ENCODE assay signal across 10 mouse cellular contexts in genomic region chr2:83744276-83744952, GRCm38 (mm10). TPM values are rescaled to one million over a fixed set of nuclear protein-coding genes. Genes with fewer than 3 reads are reported as not detected.
DNase-seq lines count a peak whose midpoint lies in the region; ATAC-seq and TF ChIP-seq lines count a peak whose summit lies in the region.
"Had no signal": no experiment of that assay in that cellular context is flagged by ENCODE, and none has a peak within 500 bp of the region (broad histone marks: within the 10 kb centered on the region; RNA-seq: fewer than 3 reads in every experiment).

No protein-coding gene starts in this region.

- H3K4me1 ChIP-seq in heart, embryonic 12.5 days (replicated peaks): peaks cover 30% of the 10 kb centered on the region
- peaks cover 6% of the 10 kb centered on the region for H3K4me1 ChIP-seq in liver, embryonic 11.5 days (replicated peaks; ENCODE audit: control insufficient read depth, insufficient read depth, low read length)
- peaks cover 6% of the 10 kb centered on the region for H3K4me1 ChIP-seq in liver, postnatal 0 days (ENCODE audit: insufficient read depth)
- H3K4me1 ChIP-seq in stomach, embryonic 15.5 days: peaks cover 11% of the 10 kb centered on the region

- H3K9ac ChIP-seq in heart, embryonic 12.5 days: 0 out of 2 replicates have a peak overlapping the region, but pooled peaks have one; percentile 6
- no peak overlapping the region for H3K9ac ChIP-seq in liver, embryonic 11.5 days (ENCODE audit: low read depth, low read length)
- H3K9ac ChIP-seq in liver, postnatal 0 days (replicated peaks): no peak overlapping the region
- H3K9ac ChIP-seq in stomach, embryonic 15.5 days: no peak overlapping the region

- H3K27me3 ChIP-seq in heart, embryonic 12.5 days (replicated peaks): no peaks in the 10 kb centered on the region
- no peaks in the 10 kb centered on the region for H3K27me3 ChIP-seq in liver, embryonic 11.5 days (replicated peaks; ENCODE audit: control insufficient read depth, insufficient read depth, low read length)
- no peaks in the 10 kb centered on the region for H3K27me3 ChIP-seq in liver, postnatal 0 days (ENCODE audit: insufficient read depth, low read length)
- no peaks in the 10 kb centered on the region for H3K27me3 ChIP-seq in stomach, embryonic 15.5 days (replicated peaks)

- H3K4me3 ChIP-seq in heart, embryonic 12.5 days: no peak overlapping the region
- no peak overlapping the region for H3K4me3 ChIP-seq in liver, embryonic 11.5 days (ENCODE audit: low read depth, low read length)
- H3K4me3 ChIP-seq in liver, postnatal 0 days (ENCODE audit: low read depth, low read length): no peak overlapping the region
- no peak overlapping the region for H3K4me3 ChIP-seq in stomach, embryonic 15.5 days (replicated peaks)

- H3K9me3 ChIP-seq in heart, embryonic 12.5 days (replicated peaks): no peaks in the 10 kb centered on the region
- no peaks in the 10 kb centered on the region for H3K9me3 ChIP-seq in liver, embryonic 11.5 days (ENCODE audit: control insufficient read depth, low read length)
- no peaks in the 10 kb centered on the region for H3K9me3 ChIP-seq in liver, postnatal 0 days (ENCODE audit: low read length)
- H3K9me3 ChIP-seq in stomach, embryonic 15.5 days: no peaks in the 10 kb centered on the region

- TF ChIP-seq CTCF in liver, postnatal 0 days (IDR thresholded peaks at IDR 0.05; ENCODE audit: low read depth): no peak

- peaks cover 25% of the 10 kb centered on the region for H3K36me3 ChIP-seq in heart, embryonic 12.5 days
- H3K36me3 ChIP-seq in liver, embryonic 11.5 days (ENCODE audit: control insufficient read depth, insufficient read depth, low read length): peaks cover 5% of the 10 kb centered on the region; the same call in 1 of the 2 replicates
- peaks cover 9% of the 10 kb centered on the region for H3K36me3 ChIP-seq in liver, postnatal 0 days (replicated peaks; ENCODE audit: insufficient read depth, low read length)
- H3K36me3 ChIP-seq in stomach, embryonic 15.5 days: peaks cover 10% of the 10 kb centered on the region

- TF ChIP-seq EP300 in liver, postnatal 0 days (IDR thresholded peaks at IDR 0.05; ENCODE audit: low read depth): no peak

- ATAC-seq in heart, embryonic 12.5 days (ENCODE audit: insufficient number of reproducible peaks, low FRiP score): peak; percentile 17; the same call in 1 of the 2 replicates
- 0 out of 2 replicates have a peak, but pooled peaks have one; percentile 22 for ATAC-seq in liver, embryonic 11.5 days (replicated peaks; ENCODE audit: low FRiP score)
- ATAC-seq in liver, postnatal 0 days: no peak
- ATAC-seq in common myeloid progenitor, adult 5-6 weeks (replicated peaks; ENCODE audit: low read depth, poor library complexity, severe bottlenecking): peak; percentile 53
- ATAC-seq in stomach, embryonic 15.5 days (ENCODE audit: insufficient read depth, low FRiP score, low read depth): no peak
- ATAC-seq: forebrain, embryonic 14.5 days had no signal

- peak overlapping the region; percentile 36 for H3K27ac ChIP-seq in heart, embryonic 12.5 days (ENCODE audit: poor library complexity, severe bottlenecking)
- no peak overlapping the region for H3K27ac ChIP-seq in liver, embryonic 11.5 days (ENCODE audit: low read depth, low read length)
- no peak overlapping the region for H3K27ac ChIP-seq in liver, postnatal 0 days (ENCODE audit: low read depth)
- H3K27ac ChIP-seq in stomach, embryonic 15.5 days: 0 out of 2 replicates have a peak overlapping the region, but pooled peaks have one; percentile 0

- DNase-seq in heart, postnatal 4 days: no peak
- no peak for DNase-seq in liver, embryonic 11.5 days (ENCODE audit: low spot score)
- no peak for DNase-seq in liver, postnatal 0 days
- no peak for DNase-seq in B cell, adult 2 months
- DNase-seq in ovary, postnatal 14 days (ENCODE audit: low spot score): no peak
- DNase-seq: embryo, embryonic 11 days had no signal

- no peak overlapping the region for H3K4me2 ChIP-seq in heart, embryonic 12.5 days
- H3K4me2 ChIP-seq in liver, embryonic 11.5 days: no peak overlapping the region
- no peak overlapping the region for H3K4me2 ChIP-seq in liver, postnatal 0 days (ENCODE audit: low read depth, low read length)
- H3K4me2 ChIP-seq in stomach, embryonic 15.5 days: no peak overlapping the region

- 59% methylated on average over 9 of the region's 9 CpGs for WGBS in heart, embryonic 12.5 days
- WGBS in liver, embryonic 11.5 days: 66% methylated on average over 9 of the region's 9 CpGs
- WGBS in liver, postnatal 0 days (ENCODE audit: insufficient replicate concordance): 56% methylated on average over 9 of the region's 9 CpGs
- WGBS in stomach, embryonic 15.5 days: 56% methylated on average over 9 of the region's 9 CpGs

RNA-seq across cellular contexts. Expression of gene Itgav, which starts 20.2 kb away (rescaled TPM):
- polyA plus RNA-seq in heart, embryonic 12.5 days (2016; fragmentation: Nextera tagmentation; extraction: Ambion mirVana): 95.0 and 108 TPM in 2 replicates
- total RNA-seq in heart, postnatal 4 days (2021): 10 to 100 TPM; 57.2 to 64.7 TPM
- polyA plus RNA-seq in liver, embryonic 11.5 days (2014; fragmentation: Nextera tagmentation; extraction: Ambion mirVana): 34.3 and 38.3 TPM in 2 replicates
- polyA plus RNA-seq in liver, postnatal 0 days (2015; fragmentation: Nextera tagmentation; extraction: Ambion mirVana): 25.1 and 26.5 TPM in 2 replicates
- total RNA-seq in common myeloid progenitor, adult 5-6 weeks (2017): 11.5 and 14.4 TPM in 2 replicates
- 76.4 and 83.1 TPM in 2 replicates for polyA plus RNA-seq in stomach, embryonic 15.5 days (2015; fragmentation: Nextera tagmentation; extraction: Ambion mirVana)

Comparison
In these comparisons a context has a peak if more than half of its experiments do, and no peak if none do; other contexts are left out.
1. ATAC-seq: peak in heart, embryonic 12.5 days (single experiment), liver, embryonic 11.5 days (single experiment) and common myeloid progenitor, adult 5-6 weeks (single experiment); none in liver, postnatal 0 days (single experiment) and stomach, embryonic 15.5 days (single experiment).
2. H3K27ac ChIP-seq: peak in heart, embryonic 12.5 days (single experiment) and stomach, embryonic 15.5 days (single experiment); none in liver, embryonic 11.5 days (single experiment) and liver, postnatal 0 days (single experiment).